Mouse (Mus musculus) lung, adult 2 months (tissue): ENCODE measurements around the gene Atp6v0b.

ENCODE experiments used
- CTCF ChIP-seq: fragments of 200-500 bp; IDR thresholded peaks from 2 replicates; pipeline ENCODE4 v1.5.1; 2011; ENCODE audit warnings: mild to moderate bottlenecking, low read length, control low read depth; ENCODE audit not compliant: insufficient read depth
- POLR2A ChIP-seq: fragments of 200-500 bp; IDR thresholded peaks from 2 replicates; pipeline ENCODE4 v1.6.1; 2011; ENCODE audit warnings: low read depth, mild to moderate bottlenecking, control low read depth, low read length, borderline replicate concordance; ENCODE audit errors: extremely low read depth

DNA sequence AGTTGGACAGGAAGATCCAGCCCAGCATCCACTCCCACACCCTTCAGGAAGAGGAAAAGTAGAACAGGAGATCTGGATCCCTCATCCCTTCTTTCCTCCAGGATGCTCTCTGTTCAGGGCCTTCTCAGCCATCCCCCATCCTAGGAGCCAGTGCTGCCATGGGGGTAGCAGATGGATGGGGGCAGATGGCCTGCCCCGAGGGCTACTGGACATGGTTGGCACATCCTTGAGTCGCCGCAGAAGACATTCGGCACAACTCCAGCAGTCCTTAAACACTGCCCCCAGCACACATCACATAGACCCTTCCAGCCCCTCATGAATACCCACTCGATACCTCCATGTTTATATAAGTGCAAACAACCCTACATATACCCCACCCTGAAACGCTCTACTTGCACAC, 8.9 kb upstream of the Atp6v0b start:
- TF ChIP-seq CTCF (no peak), POLR2A (no peak)
